Mouse (Mus musculus) heart, postnatal 0 days (tissue): Measurements from ENCODE around the gene Tsnax. TPM values are rescaled to one million over a fixed set of nuclear protein-coding genes. Genes with fewer than 3 reads are reported as not detected.

ENCODE experiments used
- ATAC-seq: fragments of 200-750 bp; cut with Nextera tagmentation; 2 replicates; pipeline ENCODE4 v1.8.0; 2017; ENCODE audit warnings: low read depth, moderate number of reproducible peaks, moderate library complexity; ENCODE audit not compliant: insufficient read depth
- DNase-seq: peaks from one replicate; pipeline ENCODE4 v3.0.0-alpha.2; 2016; ENCODE audit warnings: low spot score
- H3K27ac ChIP-seq: fragments of 300-500 bp; sonication (generic); 2 replicates; pipeline ENCODE4 v1.5.1; 2014; ENCODE audit warnings: low read depth, mild to moderate bottlenecking
- H3K27me3 ChIP-seq: fragments of 300-500 bp; sonication (generic); 2 replicates; pipeline ENCODE4 v1.6.1; 2014; ENCODE audit warnings: low read length, mixed read lengths; ENCODE audit not compliant: control insufficient read depth, insufficient read depth
- H3K36me3 ChIP-seq: fragments of 300-500 bp; sonication (generic); replicated peaks from 2 replicates; pipeline ENCODE4 v1.6.1; 2014; ENCODE audit warnings: low read length, mixed read lengths; ENCODE audit not compliant: control insufficient read depth, insufficient read depth
- H3K4me1 ChIP-seq: fragments of 300-500 bp; sonication (generic); 2 replicates; pipeline ENCODE4 v1.6.1; 2014; ENCODE audit warnings: antibody characterized with exemption; ENCODE audit not compliant: control insufficient read depth, insufficient read depth
- H3K4me2 ChIP-seq: fragments of 300-500 bp; sonication (generic); 2 replicates; pipeline ENCODE4 v1.6.1; 2014; ENCODE audit warnings: low read depth, mild to moderate bottlenecking, low read length, moderate library complexity
- H3K4me3 ChIP-seq: fragments of 300-500 bp; sonication (generic); 2 replicates; pipeline ENCODE4 v1.5.1; 2014; ENCODE audit warnings: low read depth, low read length
- H3K9ac ChIP-seq: fragments of 300-500 bp; sonication (generic); replicated peaks from 2 replicates; pipeline ENCODE4 v1.6.1; 2014; ENCODE audit warnings: low read depth, low read length, mixed read lengths
- H3K9me3 ChIP-seq: fragments of 300-500 bp; sonication (generic); replicated peaks from 2 replicates; pipeline ENCODE4 v1.6.1; 2016; ENCODE audit warnings: low read length; ENCODE audit not compliant: control insufficient read depth
- CTCF ChIP-seq: IDR thresholded peaks from 2 replicates; pipeline ENCODE4 v1.5.1; 2016; ENCODE audit warnings: antibody characterized with exemption, control low read depth, low read depth
- EP300 ChIP-seq: IDR thresholded peaks from 2 replicates; pipeline ENCODE4 v1.6.1; 2016; ENCODE audit warnings: antibody characterized with exemption, low read depth
- WGBS: fragments of 180-500 bp; shearing (Covaris S2); extraction: QIAGEN DNeasy Blood & Tissue Kit; methylation state at CpG from one replicate; pipeline ENCODE4 v1.1.7; 2014; 5-methylcytosine and 5-hydroxymethylcytosine counted together
- polyA plus RNA-seq: library from polyadenylated mRNA; unstranded; fragments of >200 nt; fragmentation: Nextera tagmentation; extraction: Ambion mirVana; gene quantifications from 2 replicates; pipeline ENCODE4 v1.2.1, GENCODE M21; 2015
- total RNA-seq: library from RNA; depleted of rRNA; stranded (reverse); fragments of >200 nt; gene quantifications from 2 replicates; pipeline ENCODE4 v1.2.3, GENCODE M21; 2014; ENCODE audit warnings: low replicate concordance

Tsnax gene
- total and polyA plus RNA-seq, 2 experiments from 2014 or later: 48.3 to 76.6 TPM

DNA sequence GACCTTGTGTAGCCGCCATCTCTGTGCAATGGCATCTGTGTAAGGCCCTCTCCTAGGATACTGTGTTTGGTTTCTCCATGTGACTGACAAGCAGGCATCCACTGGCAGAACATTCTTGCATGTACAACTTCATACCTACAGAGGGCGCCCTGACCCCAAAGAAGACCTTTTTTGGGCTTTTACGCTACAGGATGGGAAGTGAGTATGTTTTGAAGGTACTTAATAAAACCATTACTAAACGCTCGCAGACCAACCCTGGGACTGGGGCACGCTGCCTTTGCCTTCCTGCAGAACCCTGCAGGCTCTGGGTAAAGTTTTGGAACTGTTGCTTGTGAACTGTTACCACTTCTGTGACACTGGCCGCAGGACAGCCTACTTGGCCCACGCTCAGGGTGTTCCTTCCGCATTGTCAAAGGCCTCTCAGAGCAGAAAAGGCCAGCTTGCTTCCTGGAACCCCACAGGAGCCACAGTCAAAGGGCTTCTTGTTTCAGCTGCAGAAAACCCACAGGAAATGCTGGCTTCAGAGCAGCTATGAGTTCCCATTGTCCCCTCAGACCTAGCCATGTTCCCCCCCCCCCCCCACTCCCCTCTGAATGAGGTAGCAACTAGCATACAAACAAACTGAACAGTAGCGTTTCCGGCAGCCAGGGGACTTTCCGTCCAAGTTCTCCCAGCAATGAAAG is 54.3 kb downstream of the Tsnax start:
- peak; percentile 81 for ATAC-seq

DNA sequence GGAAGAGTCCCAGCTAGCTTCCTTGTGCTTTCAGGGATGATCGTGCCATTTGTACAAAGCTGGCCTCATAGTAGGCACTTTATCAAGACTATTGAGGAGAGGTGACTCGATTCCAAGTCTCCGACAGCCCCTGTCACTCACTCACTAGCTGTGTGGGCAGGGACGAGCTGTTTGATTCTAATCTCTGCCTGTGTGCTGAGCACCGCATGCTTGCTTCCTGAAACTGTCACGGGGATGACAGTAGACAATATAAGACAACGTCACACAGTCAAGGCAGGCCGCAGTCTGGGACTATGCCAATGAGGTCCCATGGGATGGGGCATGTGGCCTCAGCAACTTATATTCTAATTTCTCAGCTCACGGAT is 54.8 kb downstream of the Tsnax start:
- peak overlapping the region; percentile 46 for H3K4me2 ChIP-seq
- H3K36me3 ChIP-seq: no peaks in the 10 kb centered on the region
- H3K9me3 ChIP-seq: no peaks in the 10 kb centered on the region
- DNase-seq (no peak), ATAC-seq (peak; percentile 58)
- peaks cover 10% of the 10 kb centered on the region; the same call in 1 of the 2 replicates for H3K4me1 ChIP-seq
- WGBS: 47% methylated on average over 9 of the region's 9 CpGs
- TF ChIP-seq EP300: no peak
- no peak for TF ChIP-seq CTCF
- H3K9ac ChIP-seq: no peak overlapping the region
- H3K27me3 ChIP-seq: no peaks in the 10 kb centered on the region
- H3K27ac ChIP-seq: peak overlapping the region; percentile 91
- H3K4me3 ChIP-seq: no peak overlapping the region

More for the DNA sequence above, 54.3 kb downstream of the Tsnax start:
- WGBS: 14% methylated on average over 12 of the region's 12 CpGs
- Histone ChIP-seq H3K27me3 (no peaks in the 10 kb centered on the region), H3K4me3 (peak overlapping the region; percentile 11; the same call in 1 of the 2 replicates), H3K36me3 (no peaks in the 10 kb centered on the region), H3K9ac (no peak overlapping the region), H3K4me1 (peaks cover 10% of the 10 kb centered on the region; the same call in 1 of the 2 replicates), H3K9me3 (no peaks in the 10 kb centered on the region), H3K27ac (peak overlapping the region; percentile 91), H3K4me2 (peak overlapping the region; percentile 46)
- TF ChIP-seq EP300 (0 out of 2 replicates have a peak, but pooled peaks have one; percentile 25), CTCF (peak; percentile 82)
- DNase-seq: peak; percentile 87

DNA sequence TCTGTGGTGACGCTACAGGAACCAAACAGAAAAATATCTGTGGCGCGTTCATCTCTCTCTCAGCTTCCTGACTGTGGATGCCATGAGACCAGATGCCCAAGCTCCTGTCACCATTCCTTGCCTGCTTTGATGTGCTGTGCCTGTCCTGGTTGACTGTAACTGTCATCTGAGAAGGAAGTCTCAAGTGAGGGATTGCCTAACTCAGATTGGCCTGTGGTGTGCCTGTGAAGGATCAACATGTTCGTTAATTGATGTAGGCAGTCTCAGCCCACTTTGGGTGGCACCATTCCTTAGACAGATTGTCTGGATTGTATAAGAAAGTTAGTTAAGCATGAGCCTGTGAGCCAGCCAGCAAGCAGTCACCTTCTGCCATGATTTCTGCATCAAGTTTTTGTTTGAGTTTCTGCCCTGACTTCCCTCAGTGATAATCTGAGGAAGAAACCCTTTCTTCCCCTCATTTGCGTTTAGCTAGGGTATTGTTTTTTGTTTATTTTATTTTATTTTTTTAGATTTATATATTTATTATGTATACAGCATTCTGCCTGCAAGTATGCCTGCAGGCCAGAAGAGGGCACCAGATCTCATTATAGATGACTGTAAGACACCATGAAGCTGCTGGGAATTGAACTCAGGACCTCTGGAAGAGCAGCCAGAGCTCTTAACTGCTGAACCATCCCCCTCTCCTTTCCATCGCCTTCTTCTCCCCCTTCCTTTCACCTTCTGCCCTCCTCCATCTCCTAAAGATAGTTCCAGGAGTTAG is 55.5 kb downstream of the Tsnax start:
- peaks cover 13% of the 10 kb centered on the region; the same call in 1 of the 2 replicates for H3K4me1 ChIP-seq
- no peak overlapping the region for H3K9ac ChIP-seq
- peak overlapping the region; percentile 91 for H3K27ac ChIP-seq
- H3K27me3 ChIP-seq: no peaks in the 10 kb centered on the region
- TF ChIP-seq EP300: no peak
- peak; percentile 12; the same call in 1 of the 2 replicates for TF ChIP-seq CTCF
- WGBS: 82% methylated on average over 6 of the region's 6 CpGs
- H3K4me3 ChIP-seq: no peak overlapping the region
- no peaks in the 10 kb centered on the region for H3K9me3 ChIP-seq
- H3K4me2 ChIP-seq: peak overlapping the region; percentile 46; the same call in 1 of the 2 replicates
- ATAC-seq (no peak), DNase-seq (no peak)
- no peaks in the 10 kb centered on the region for H3K36me3 ChIP-seq

DNA sequence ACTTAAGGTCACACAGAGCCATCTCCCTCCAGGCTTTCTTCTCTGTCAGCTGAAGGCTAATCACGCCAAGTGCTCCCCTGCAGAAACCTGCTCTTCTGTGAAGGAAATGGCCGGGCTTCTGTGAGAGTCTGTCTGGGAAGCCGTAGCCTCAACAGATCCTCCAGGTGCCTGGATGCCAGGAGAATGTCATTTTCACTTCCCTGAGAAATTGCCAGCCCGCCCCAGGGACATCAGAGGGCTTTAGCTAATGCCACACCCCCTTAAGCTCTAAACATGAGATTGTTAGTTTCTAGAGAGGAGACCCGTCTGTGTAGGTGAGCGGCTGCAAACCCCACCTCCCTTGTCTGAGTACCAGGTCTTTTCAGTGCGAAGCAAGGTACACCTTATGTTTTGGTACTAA is 56.5 kb downstream of the Tsnax start:
- H3K9ac ChIP-seq: no peak overlapping the region
- peaks cover 18% of the 10 kb centered on the region; the same call in 1 of the 2 replicates for H3K4me1 ChIP-seq
- no peak for ATAC-seq
- H3K27ac ChIP-seq: no peak overlapping the region
- no peaks in the 10 kb centered on the region for H3K36me3 ChIP-seq
- DNase-seq: no peak
- TF ChIP-seq CTCF (no peak), EP300 (no peak)
- no peak overlapping the region for H3K4me3 ChIP-seq
- no peaks in the 10 kb centered on the region for H3K9me3 ChIP-seq
- H3K4me2 ChIP-seq: no peak overlapping the region
- WGBS: 68% methylated on average over 7 of the region's 7 CpGs
- H3K27me3 ChIP-seq: no peaks in the 10 kb centered on the region

DNA sequence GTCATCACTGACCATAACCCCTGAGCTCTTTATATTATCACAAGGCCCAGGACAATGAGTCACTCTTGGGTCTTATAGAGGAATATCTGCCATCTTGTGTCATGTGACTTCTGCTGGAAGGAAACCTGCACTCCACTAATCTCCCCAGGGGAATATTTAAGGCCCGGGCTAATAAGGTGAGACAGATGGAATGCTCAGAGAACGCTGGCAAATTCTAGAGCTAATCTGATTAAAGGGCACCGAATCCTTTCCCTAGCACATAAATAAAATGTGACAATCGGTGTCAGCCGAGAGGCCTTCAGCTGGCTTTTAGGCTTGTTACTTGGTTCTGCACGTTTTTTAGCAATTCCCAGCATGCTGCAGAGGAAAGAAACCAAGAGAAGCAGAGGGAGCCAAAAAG is 56.9 kb downstream of the Tsnax start:
- Histone ChIP-seq H3K4me2 (no peak overlapping the region), H3K9me3 (no peaks in the 10 kb centered on the region), H3K27ac (no peak overlapping the region), H3K4me3 (no peak overlapping the region), H3K36me3 (no peaks in the 10 kb centered on the region), H3K27me3 (no peaks in the 10 kb centered on the region), H3K4me1 (peaks cover 18% of the 10 kb centered on the region; the same call in 1 of the 2 replicates), H3K9ac (no peak overlapping the region)
- no peak for ATAC-seq
- no peak for TF ChIP-seq EP300
- TF ChIP-seq CTCF: no peak
- 58% methylated on average over 6 of the region's 6 CpGs for WGBS
- no peak for DNase-seq
